Mouse (Mus musculus) macrophage (primary cell): ENCODE data around the gene Morf4l1. TPM values are rescaled to one million over a fixed set of nuclear protein-coding genes. Genes with fewer than 3 reads are reported as not detected.

Experiments used
- H3K27ac ChIP-seq: fragments of 350-480 bp; formaldehyde crosslinking; 2 replicates; pipeline ENCODE4 v1.9.0; 2021
- H3K36me3 ChIP-seq: fragments of 350-480 bp; formaldehyde crosslinking; 2 replicates; pipeline ENCODE4 v1.9.0; 2021; ENCODE audit errors: inconsistent target
- H3K4me3 ChIP-seq: fragments of 350-480 bp; formaldehyde crosslinking; 2 replicates; pipeline ENCODE4 v1.9.0; 2021; ENCODE audit errors: inconsistent target
- H3K79me2 ChIP-seq: fragments of 350-480 bp; formaldehyde crosslinking; 2 replicates; pipeline ENCODE4 v1.9.0; 2021; ENCODE audit errors: inconsistent target
- WGBS: methylation state at CpG from one replicate; pipeline ENCODE4 v1.1.7; 2026; ENCODE audit warnings: inconsistent platforms; ENCODE audit not compliant: missing documents; 5-methylcytosine and 5-hydroxymethylcytosine counted together
- polyA plus RNA-seq: library from polyadenylated mRNA; stranded (reverse); fragments of 250-400 nt; gene quantifications from 3 replicates; pipeline ENCODE4 v1.2.4, GENCODE M21; 2018; ENCODE audit warnings: inconsistent platforms

Gene Morf4l1
- polyA plus RNA-seq, 1 experiment from 2014 or later: 571 TPM

GRCm38 (mm10) chr9:90125416-90126099 is 11.0 kb upstream of the Morf4l1 start:
- no peaks in the 10 kb centered on the region for H3K36me3 ChIP-seq
- WGBS: 44% methylated on average over 7 of the region's 7 CpGs
- no peaks in the 10 kb centered on the region for H3K79me2 ChIP-seq
- peak overlapping the region; percentile 26 for H3K4me3 ChIP-seq
- no peak overlapping the region for H3K27ac ChIP-seq

GRCm38 (mm10) chr9:90124873-90125245 is 10.3 kb upstream of the Morf4l1 start:
- no peaks in the 10 kb centered on the region for H3K36me3 ChIP-seq
- WGBS: 90% methylated on average over 8 of the region's 8 CpGs

GRCm38 (mm10) chr9:90124156-90124872 is 9.7 kb upstream of the Morf4l1 start:
- Histone ChIP-seq H3K4me3 (no peak overlapping the region), H3K27ac (no peak overlapping the region), H3K79me2 (no peaks in the 10 kb centered on the region), H3K36me3 (no peaks in the 10 kb centered on the region)
- 91% methylated on average over 11 of the region's 11 CpGs for WGBS

More at GRCm38 (mm10) chr9:90124873-90125245, 10.3 kb upstream of the Morf4l1 start:
- Histone ChIP-seq H3K4me3 (no peak overlapping the region), H3K27ac (no peak overlapping the region), H3K79me2 (no peaks in the 10 kb centered on the region)

- no peak overlapping the region for H3K4me3 ChIP-seq
- WGBS: 69% methylated on average over 2 of the region's 4 CpGs
Observed at GRCm38 (mm10) chr9:90122246-90122740, 7.7 kb upstream of the Morf4l1 start.

GRCm38 (mm10) chr9:90117234-90117633 is 2.7 kb upstream of the Morf4l1 start:
- Histone ChIP-seq H3K79me2 (peaks cover 14% of the 10 kb centered on the region), H3K27ac (no peak overlapping the region)

More at GRCm38 (mm10) chr9:90122246-90122740, 7.7 kb upstream of the Morf4l1 start:
- no peak overlapping the region for H3K27ac ChIP-seq
- H3K36me3 ChIP-seq: no peaks in the 10 kb centered on the region
- no peaks in the 10 kb centered on the region for H3K79me2 ChIP-seq

GRCm38 (mm10) chr9:90115308-90115700 is 730 bp upstream of the Morf4l1 start:
- Histone ChIP-seq H3K27ac (no peak overlapping the region), H3K4me3 (peak overlapping the region; percentile 83; the same call in 1 of the 2 replicates)

More at GRCm38 (mm10) chr9:90117234-90117633, 2.7 kb upstream of the Morf4l1 start:
- H3K36me3 ChIP-seq: no peaks in the 10 kb centered on the region
- no peak overlapping the region for H3K4me3 ChIP-seq

GRCm38 (mm10) chr9:90113651-90114566 is 665 bp downstream of the Morf4l1 start:
- WGBS: under 1% methylated on average over 75 of the region's 82 CpGs

More at GRCm38 (mm10) chr9:90115308-90115700, 730 bp upstream of the Morf4l1 start:
- Histone ChIP-seq H3K36me3 (no peaks in the 10 kb centered on the region), H3K79me2 (peaks cover 33% of the 10 kb centered on the region)

GRCm38 (mm10) chr9:90113151-90113550 is 1.4 kb downstream of the Morf4l1 start:
- Histone ChIP-seq H3K27ac (peak overlapping the region; percentile 84), H3K4me3 (peak overlapping the region; percentile 83), H3K79me2 (peaks cover 55% of the 10 kb centered on the region), H3K36me3 (peaks cover 11% of the 10 kb centered on the region; the same call in 1 of the 2 replicates)
- WGBS: 0% methylated on average over 13 of the region's 13 CpGs

More at GRCm38 (mm10) chr9:90113651-90114566, 665 bp downstream of the Morf4l1 start:
- Histone ChIP-seq H3K36me3 (0 out of 2 replicates have a peak, but pooled peaks cover 3% of the 10 kb centered on the region), H3K4me3 (peak overlapping the region; percentile 83), H3K27ac (peak overlapping the region; percentile 84), H3K79me2 (peaks cover 47% of the 10 kb centered on the region)

- peak overlapping the region; percentile 5; the same call in 1 of the 2 replicates for H3K27ac ChIP-seq
- peaks cover 92% of the 10 kb centered on the region for H3K79me2 ChIP-seq
- 22% methylated on average over 6 of the region's 6 CpGs for WGBS
- no peak overlapping the region for H3K4me3 ChIP-seq
- peaks cover 21% of the 10 kb centered on the region for H3K36me3 ChIP-seq
Observed at GRCm38 (mm10) chr9:90109386-90109785, 5.2 kb downstream of the Morf4l1 start.

- Histone ChIP-seq H3K79me2 (peaks cover 100% of the 10 kb centered on the region), H3K36me3 (peaks cover 31% of the 10 kb centered on the region), H3K4me3 (no peak overlapping the region), H3K27ac (no peak overlapping the region)
Observed at GRCm38 (mm10) chr9:90108272-90108671, 6.3 kb downstream of the Morf4l1 start.

GRCm38 (mm10) chr9:90106915-90107314 is 7.7 kb downstream of the Morf4l1 start:
- Histone ChIP-seq H3K36me3 (peaks cover 36% of the 10 kb centered on the region), H3K4me3 (no peak overlapping the region), H3K79me2 (peaks cover 100% of the 10 kb centered on the region), H3K27ac (no peak overlapping the region)
- WGBS: 22% methylated on average over 1 of the region's 1 CpGs

- H3K36me3 ChIP-seq: peaks cover 51% of the 10 kb centered on the region
- WGBS: 17% methylated on average over 1 of the region's 1 CpGs
- H3K79me2 ChIP-seq: peaks cover 100% of the 10 kb centered on the region
- H3K4me3 ChIP-seq: no peak overlapping the region
- peak overlapping the region; percentile 35 for H3K27ac ChIP-seq
Observed at GRCm38 (mm10) chr9:90105462-90105861, 9.1 kb downstream of the Morf4l1 start.

GRCm38 (mm10) chr9:90100760-90101159 is 13.8 kb downstream of the Morf4l1 start:
- 65% methylated on average over 2 of the region's 2 CpGs for WGBS
- peaks cover 69% of the 10 kb centered on the region for H3K36me3 ChIP-seq
- H3K79me2 ChIP-seq: peaks cover 94% of the 10 kb centered on the region
- no peak overlapping the region for H3K27ac ChIP-seq
- no peak overlapping the region for H3K4me3 ChIP-seq

- 86% methylated on average over 5 of the region's 5 CpGs for WGBS
- H3K27ac ChIP-seq: no peak overlapping the region
- H3K79me2 ChIP-seq: peaks cover 82% of the 10 kb centered on the region
- H3K4me3 ChIP-seq: no peak overlapping the region
- peaks cover 79% of the 10 kb centered on the region for H3K36me3 ChIP-seq
Observed at GRCm38 (mm10) chr9:90098934-90099333, 15.6 kb downstream of the Morf4l1 start.
